Mouse (Mus musculus) spleen, adult 18-20 months (tissue): ENCODE results near the gene Rab8b.

Source experiments
- DNase-seq, 2 experiments: peaks; one replicate each; pipeline ENCODE4 v3.0.0; 2022; ENCODE audit warnings: mixed read lengths in 2 of 2

Gene Rab8b

GRCm38 (mm10) chr9:66919382-66919971 is at the start of gene Rab8b:
Gene Rab8b (minus strand): TSS chr9:66919687.
- peak; percentile 94 to 96 for DNase-seq

- no peak for DNase-seq
Observed at GRCm38 (mm10) chr9:66967492-66967891, 48.0 kb upstream of the Rab8b start.

GRCm38 (mm10) chr9:66961478-66961877 is 42.0 kb upstream of the Rab8b start:
- DNase-seq, result no peak

GRCm38 (mm10) chr9:66957451-66957850 is 38.0 kb upstream of the Rab8b start:
- DNase-seq, result no peak

- no peak for DNase-seq
Observed at GRCm38 (mm10) chr9:66952886-66953285, 33.4 kb upstream of the Rab8b start.

- DNase-seq, result no peak
Observed at GRCm38 (mm10) chr9:66952321-66952720, 32.8 kb upstream of the Rab8b start.

- DNase-seq, result no peak
Observed at GRCm38 (mm10) chr9:66948536-66948935, 29.0 kb upstream of the Rab8b start.

GRCm38 (mm10) chr9:66945647-66946641 is 26.5 kb upstream of the Rab8b start, which contains the start of gene Rps27l:
Gene Rps27l (plus strand): TSS chr9:66946086.
- peak; percentile 88 to 92 for DNase-seq

- no peak for DNase-seq
Observed at GRCm38 (mm10) chr9:66945161-66945560, 25.7 kb upstream of the Rab8b start.

GRCm38 (mm10) chr9:66938836-66939235 is 19.3 kb upstream of the Rab8b start:
- DNase-seq, result peak in 1 of 2 experiments; percentile 34

GRCm38 (mm10) chr9:66937507-66937906 is 18.0 kb upstream of the Rab8b start:
- no peak for DNase-seq

- no peak for DNase-seq
Observed at GRCm38 (mm10) chr9:66933869-66934808, 14.7 kb upstream of the Rab8b start.

- DNase-seq, result no peak
Observed at GRCm38 (mm10) chr9:66930351-66930750, 10.9 kb upstream of the Rab8b start.

- DNase-seq, result no peak
Observed at GRCm38 (mm10) chr9:66927696-66928402, 8.4 kb upstream of the Rab8b start.

- DNase-seq, result no peak
Observed at GRCm38 (mm10) chr9:66925853-66926252, 6.4 kb upstream of the Rab8b start.

GRCm38 (mm10) chr9:66922076-66922475 is 2.6 kb upstream of the Rab8b start:
- no peak for DNase-seq

GRCm38 (mm10) chr9:66920488-66921279 is 1.2 kb upstream of the Rab8b start:
- no peak for DNase-seq

GRCm38 (mm10) chr9:66919981-66920380 is 494 bp upstream of the Rab8b start:
- DNase-seq, result no peak

- no peak for DNase-seq
Observed at GRCm38 (mm10) chr9:66918672-66919330, 686 bp downstream of the Rab8b start.

- no peak for DNase-seq
Observed at GRCm38 (mm10) chr9:66917892-66918255, 1.6 kb downstream of the Rab8b start.
